ENCODE assay signal across 19 mouse cellular contexts in the genomic region with DNA sequence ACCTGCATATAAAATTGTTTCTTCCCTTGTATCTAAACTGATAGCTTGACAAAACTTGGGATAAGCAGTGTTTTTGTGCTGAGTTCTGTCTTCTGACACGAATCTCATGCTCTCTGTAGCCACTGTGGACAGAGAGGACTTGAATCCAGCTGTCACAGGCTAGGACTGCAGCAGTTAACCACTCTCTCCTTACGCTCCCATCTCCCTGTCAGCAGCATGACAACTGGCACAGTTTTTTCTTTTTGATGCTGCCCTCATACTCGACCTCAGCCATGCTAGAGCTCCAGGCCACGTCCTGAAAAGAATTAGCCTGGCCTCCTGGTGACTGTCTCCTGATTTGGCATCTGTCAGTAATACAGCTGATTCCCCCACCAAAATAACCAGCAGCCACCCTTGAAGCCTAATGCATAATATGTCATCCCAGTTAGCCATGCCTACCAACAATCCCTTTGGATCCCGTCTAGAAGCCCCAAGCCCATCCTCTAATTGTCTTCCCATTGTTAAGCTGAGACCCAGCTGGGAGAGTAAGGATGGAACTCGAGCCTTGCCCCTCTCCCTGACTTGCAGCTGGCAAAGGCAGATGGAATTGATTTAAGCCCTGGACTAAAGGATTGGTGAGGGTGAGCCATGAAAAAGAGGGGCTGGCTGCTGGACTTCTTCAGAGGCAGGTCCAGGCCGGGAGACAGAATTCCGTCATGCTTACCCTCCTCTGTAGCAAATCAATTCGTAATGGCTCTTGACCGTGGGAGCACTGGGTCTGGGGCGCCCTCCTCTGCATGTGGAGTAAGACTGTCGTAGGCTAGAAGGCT. TPM values are rescaled to one million over a fixed set of nuclear protein-coding genes. Genes with fewer than 3 reads are reported as not detected.
DNase-seq lines count a peak whose midpoint lies in the region; ATAC-seq lines count a peak whose summit lies in the region.
"Had no signal": no experiment of that assay in that cellular context is flagged by ENCODE, and none has a peak within 500 bp of the region (broad histone marks: within the 10 kb centered on the region; RNA-seq: fewer than 3 reads in every experiment).

No protein-coding gene starts in this region.

- H3K27ac ChIP-seq in hindbrain, embryonic 13.5 days = peak overlapping the region; percentile 46; the same call in 1 of the 2 replicates
- peak overlapping the region; percentile 15; the same call in 1 of the 2 replicates for H3K27ac ChIP-seq in midbrain, embryonic 14.5 days (replicated peaks; ENCODE audit: low read depth, low read length)
- H3K27ac ChIP-seq: embryonic facial prominence, embryonic 12.5 days; left cerebral cortex, adult 2 months; liver, embryonic 15.5 days had no signal

- peaks cover 21% of the 10 kb centered on the region for H3K4me1 ChIP-seq in hindbrain, embryonic 13.5 days (replicated peaks)
- peaks cover 9% of the 10 kb centered on the region; the same call in 1 of the 2 replicates for H3K4me1 ChIP-seq in midbrain, embryonic 14.5 days (ENCODE audit: control insufficient read depth, insufficient read depth, low read length)
- H3K4me1 ChIP-seq: embryonic facial prominence, embryonic 12.5 days; liver, embryonic 15.5 days had no signal

- peak; percentile 15 to 17 for DNase-seq in cerebellum, postnatal 10 days
- DNase-seq in cerebellum, adult 11-12 months = no peak
- DNase-seq in embryo, embryonic 11.5 days (ENCODE audit: low read depth, low spot score) = peak; percentile 42
- peak; percentile 71 for DNase-seq in midbrain, embryonic 14.5 days
- no peak for DNase-seq in urinary bladder, postnatal 4 days (ENCODE audit: low spot score in 2 of 2)
- DNase-seq in c-Kit-positive CD71-positive TER-119-positive erythroid progenitor cells, embryonic 14.5 days (ENCODE audit: low spot score) = no peak
- DNase-seq in left cerebral cortex, postnatal 25 days (ENCODE audit: low spot score in 2 of 2) = no peak
- DNase-seq: adrenal gland, adult 8-10 months; gastrocnemius, postnatal 25 days; kidney, postnatal 14 days; lung, postnatal 36 days; right cerebral cortex, adult 18-20 months had no signal

- H3K27me3 ChIP-seq in hindbrain, embryonic 13.5 days = peaks cover 5% of the 10 kb centered on the region; the same call in 1 of the 2 replicates
- no peaks in the 10 kb centered on the region for H3K27me3 ChIP-seq in midbrain, embryonic 14.5 days (ENCODE audit: control insufficient read depth, insufficient read depth, low read length)
- H3K27me3 ChIP-seq: embryonic facial prominence, embryonic 12.5 days; liver, embryonic 15.5 days had no signal

- H3K9ac ChIP-seq in hindbrain, embryonic 13.5 days = peak overlapping the region; percentile 31; the same call in 1 of the 2 replicates
- no peak overlapping the region for H3K9ac ChIP-seq in midbrain, embryonic 14.5 days (replicated peaks; ENCODE audit: low read length)
- H3K9ac ChIP-seq: embryonic facial prominence, embryonic 12.5 days; liver, embryonic 15.5 days had no signal

- WGBS in hindbrain, embryonic 13.5 days = 30% methylated on average over 12 of the region's 12 CpGs
- WGBS in midbrain, embryonic 14.5 days = 16% methylated on average over 12 of the region's 12 CpGs

- no peak overlapping the region for H3K4me3 ChIP-seq in hindbrain, embryonic 13.5 days
- no peak overlapping the region for H3K4me3 ChIP-seq in midbrain, embryonic 14.5 days (replicated peaks; ENCODE audit: low read depth, low read length)
- H3K4me3 ChIP-seq: embryonic facial prominence, embryonic 12.5 days; left cerebral cortex, adult 2 months; liver, embryonic 15.5 days; myocyte had no signal

- no peaks in the 10 kb centered on the region for H3K9me3 ChIP-seq in hindbrain, embryonic 13.5 days
- no peaks in the 10 kb centered on the region for H3K9me3 ChIP-seq in midbrain, embryonic 14.5 days (ENCODE audit: control insufficient read depth, low read length)
- H3K9me3 ChIP-seq: embryonic facial prominence, embryonic 12.5 days; liver, embryonic 15.5 days had no signal

- peaks cover 71% of the 10 kb centered on the region for H3K36me3 ChIP-seq in hindbrain, embryonic 13.5 days
- peaks cover 67% of the 10 kb centered on the region for H3K36me3 ChIP-seq in midbrain, embryonic 14.5 days (ENCODE audit: control insufficient read depth, insufficient read depth, low read length)

- H3K4me2 ChIP-seq in hindbrain, embryonic 13.5 days = no peak overlapping the region
- no peak overlapping the region for H3K4me2 ChIP-seq in midbrain, embryonic 14.5 days (ENCODE audit: low read length)
- H3K4me2 ChIP-seq: embryonic facial prominence, embryonic 12.5 days; liver, embryonic 15.5 days had no signal

- ATAC-seq in hindbrain, embryonic 13.5 days (ENCODE audit: low FRiP score) = peak; percentile 59
- ATAC-seq in midbrain, embryonic 14.5 days (ENCODE audit: low FRiP score, low TSS enrichment) = peak; percentile 70; the same call in 1 of the 2 replicates
- ATAC-seq: intestine, embryonic 16.5 days had no signal

- intact Hi-C loops in left cerebral cortex, postnatal 25 days (cut with DNase I) = no loop called here

RNA-seq across cellular contexts. Expression of gene Tfap2e, which starts 29.2 kb away (rescaled TPM):
- polyA plus RNA-seq in hindbrain, embryonic 13.5 days (2015; fragmentation: Nextera tagmentation; extraction: Ambion mirVana) = 0.38 and 0.54 TPM in 2 replicates
- polyA plus RNA-seq in midbrain, embryonic 14.5 days (2014; fragmentation: Nextera tagmentation; extraction: Ambion mirVana) = 0.97 and 2.0 TPM in 2 replicates
- not detected for total RNA-seq in left cerebral cortex, postnatal 25 days (2021)
- total RNA-seq: adrenal gland, adult 8-10 months; gastrocnemius, postnatal 25 days; left cerebral cortex, adult 2 months had no signal
- polyA plus RNA-seq: embryonic facial prominence, embryonic 12.5 days; heart, postnatal 0 days; intestine, embryonic 16.5 days; liver, embryonic 15.5 days had no signal

RNA-seq across cellular contexts. Expression of gene Psmb2, which starts 29.4 kb away (rescaled TPM):
- polyA plus RNA-seq in hindbrain, embryonic 13.5 days (2015; fragmentation: Nextera tagmentation; extraction: Ambion mirVana) = 445 and 454 TPM in 2 replicates
- 442 and 480 TPM in 2 replicates for polyA plus RNA-seq in midbrain, embryonic 14.5 days (2014; fragmentation: Nextera tagmentation; extraction: Ambion mirVana)
- 10 to 100 TPM; 92.5 to 93.7 TPM for total RNA-seq in left cerebral cortex, postnatal 25 days (2021)

RNA-seq across cellular contexts. Expression of gene Ncdn, which starts 46.4 kb away (rescaled TPM):
- 83.8 and 90.2 TPM in 2 replicates for polyA plus RNA-seq in hindbrain, embryonic 13.5 days (2015; fragmentation: Nextera tagmentation; extraction: Ambion mirVana)
- 88.9 and 91.8 TPM in 2 replicates for polyA plus RNA-seq in midbrain, embryonic 14.5 days (2014; fragmentation: Nextera tagmentation; extraction: Ambion mirVana)
- total RNA-seq in left cerebral cortex, postnatal 25 days (2021) = 100 to 1,000 TPM; 920 to 932 TPM

RNA-seq across cellular contexts. Expression of gene AU040320, which starts 46.5 kb away (rescaled TPM):
- 40.0 and 40.3 TPM in 2 replicates for polyA plus RNA-seq in hindbrain, embryonic 13.5 days (2015; fragmentation: Nextera tagmentation; extraction: Ambion mirVana)
- 35.8 and 38.9 TPM in 2 replicates for polyA plus RNA-seq in midbrain, embryonic 14.5 days (2014; fragmentation: Nextera tagmentation; extraction: Ambion mirVana)
- 10 to 100 TPM; 51.5 to 65.0 TPM for total RNA-seq in left cerebral cortex, postnatal 25 days (2021)

Comparison
In these comparisons a context has a peak if more than half of its experiments do, and no peak if none do; other contexts are left out.
1. DNase-seq: peak in cerebellum, postnatal 10 days (2 of 2), embryo, embryonic 11.5 days (single experiment) and midbrain, embryonic 14.5 days (single experiment); none in cerebellum, adult 11-12 months (single experiment), urinary bladder, postnatal 4 days (0 of 2), c-Kit-positive CD71-positive TER-119-positive erythroid progenitor cells, embryonic 14.5 days (single experiment) and left cerebral cortex, postnatal 25 days (0 of 2).